Mouse (Mus musculus): ENCODE data around the gene Sun2. TPM values are rescaled to one million over a fixed set of nuclear protein-coding genes. Genes with fewer than 3 reads are reported as not detected.
A peak's percentile ranks its signal among the peaks of the same experiment; 100 is the strongest.

Sun2 gene
- polyA plus RNA-seq, 1 experiment from 2014 or later: 6.9 TPM

GRCm38 (mm10) chr15:79740739-79741138 lies 1.6 kb downstream of the Sun2 start:
- Histone ChIP-seq H3K4me2 (peak overlapping the region; percentile 84), H3K9ac (peak overlapping the region; percentile 96), H3K9me3 (no peaks in the 10 kb centered on the region), H3K36me3 (peaks cover 40% of the 10 kb centered on the region), H3K4me1 (replicated peaks) (peaks cover 40% of the 10 kb centered on the region), H3K4me3 (peak overlapping the region; percentile 97), H3K27me3 (no peaks in the 10 kb centered on the region), H3K27ac (replicated peaks) (no peak overlapping the region)
- ATAC-seq (ENCODE audit: low read depth): no peak
- 80% methylated on average over 3 of the region's 3 CpGs for WGBS

- WGBS: 86% methylated on average over 8 of the region's 8 CpGs
- H3K9me3 ChIP-seq: no peaks in the 10 kb centered on the region
Measured at GRCm38 (mm10) chr15:79734311-79734710, 8.0 kb downstream of the Sun2 start.

DNA sequence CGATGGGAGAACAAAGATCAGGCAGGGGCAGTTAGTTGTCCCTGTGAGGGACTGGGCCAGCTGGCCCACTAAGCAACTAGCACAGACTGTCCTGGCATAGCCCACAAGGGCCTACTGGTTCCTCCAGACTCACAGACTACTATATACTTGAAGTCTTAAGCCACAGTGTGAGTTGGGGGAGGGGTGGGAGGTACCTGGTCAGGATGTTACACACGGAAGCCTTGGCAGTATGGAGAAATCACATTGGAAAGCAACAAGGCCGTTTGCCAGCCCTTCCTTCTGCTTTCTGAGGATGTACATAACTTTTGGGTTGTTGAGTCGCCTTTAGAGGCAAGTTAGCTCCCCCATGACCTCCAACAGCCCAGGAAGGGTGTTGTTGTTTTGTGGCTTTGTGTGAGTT lies 8.7 kb downstream of the Sun2 start:
- 0 out of 2 replicates have a peak, but pooled peaks cover 4% of the 10 kb centered on the region for H3K4me1 ChIP-seq (replicated peaks)
- no peak overlapping the region for H3K27ac ChIP-seq (replicated peaks)
- H3K27me3 ChIP-seq: no peaks in the 10 kb centered on the region
- ATAC-seq (ENCODE audit: low read depth): no peak
- no peaks in the 10 kb centered on the region for H3K9me3 ChIP-seq
- H3K9ac ChIP-seq: no peak overlapping the region
- WGBS: 75% methylated on average over 4 of the region's 4 CpGs
- H3K4me2 ChIP-seq: no peak overlapping the region
- H3K4me3 ChIP-seq: no peak overlapping the region
- H3K36me3 ChIP-seq: peaks cover 92% of the 10 kb centered on the region

More at GRCm38 (mm10) chr15:79734311-79734710, 8.0 kb downstream of the Sun2 start:
- Histone ChIP-seq H3K27ac (replicated peaks) (no peak overlapping the region), H3K4me3 (no peak overlapping the region), H3K4me1 (replicated peaks) (0 out of 2 replicates have a peak, but pooled peaks cover 9% of the 10 kb centered on the region), H3K27me3 (no peaks in the 10 kb centered on the region), H3K9ac (no peak overlapping the region), H3K4me2 (no peak overlapping the region), H3K36me3 (peaks cover 92% of the 10 kb centered on the region)
- ATAC-seq (ENCODE audit: low read depth): no peak

DNA sequence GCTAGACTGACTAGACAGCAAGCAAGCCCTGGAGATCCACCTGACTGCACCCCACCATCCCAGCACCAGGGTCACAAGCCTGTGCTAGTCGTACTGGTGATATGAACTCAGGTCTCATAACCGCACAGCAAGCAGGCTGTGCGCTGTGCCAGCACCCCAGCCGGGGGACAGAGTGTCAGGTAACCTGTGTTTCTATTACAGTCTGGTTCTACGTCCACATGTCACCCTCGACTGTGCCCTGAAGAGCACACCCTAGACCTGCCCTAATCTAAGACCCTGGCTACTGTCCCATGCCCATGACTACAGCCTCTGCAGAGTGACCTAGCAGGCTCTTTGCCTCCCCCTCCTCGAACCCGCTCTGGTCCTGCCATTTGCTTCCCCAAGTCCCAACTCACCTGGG lies 9.1 kb downstream of the Sun2 start:
- no peak for ATAC-seq (ENCODE audit: low read depth)
- Histone ChIP-seq H3K27me3 (no peaks in the 10 kb centered on the region), H3K4me2 (no peak overlapping the region), H3K9me3 (no peaks in the 10 kb centered on the region), H3K36me3 (peaks cover 92% of the 10 kb centered on the region), H3K9ac (no peak overlapping the region), H3K4me1 (replicated peaks) (no peaks in the 10 kb centered on the region), H3K4me3 (no peak overlapping the region), H3K27ac (replicated peaks) (no peak overlapping the region)
- 93% methylated on average over 8 of the region's 8 CpGs for WGBS

- WGBS: 82% methylated on average over 7 of the region's 7 CpGs
- Histone ChIP-seq H3K27ac (replicated peaks) (no peak overlapping the region), H3K4me3 (no peak overlapping the region), H3K36me3 (peaks cover 92% of the 10 kb centered on the region), H3K9ac (no peak overlapping the region), H3K27me3 (no peaks in the 10 kb centered on the region), H3K4me2 (no peak overlapping the region), H3K4me1 (replicated peaks) (no peaks in the 10 kb centered on the region), H3K9me3 (no peaks in the 10 kb centered on the region)
- no peak for ATAC-seq (ENCODE audit: low read depth)
Measured at GRCm38 (mm10) chr15:79731554-79731953, 10.8 kb downstream of the Sun2 start.

- no peak for ATAC-seq (ENCODE audit: low read depth)
- WGBS: 92% methylated on average over 10 of the region's 10 CpGs
- Histone ChIP-seq H3K27me3 (no peaks in the 10 kb centered on the region), H3K4me3 (no peak overlapping the region), H3K9ac (no peak overlapping the region), H3K9me3 (no peaks in the 10 kb centered on the region), H3K27ac (replicated peaks) (no peak overlapping the region), H3K36me3 (peaks cover 94% of the 10 kb centered on the region), H3K4me1 (replicated peaks) (no peaks in the 10 kb centered on the region), H3K4me2 (no peak overlapping the region)
Measured at GRCm38 (mm10) chr15:79728731-79729388, 13.5 kb downstream of the Sun2 start.

- WGBS: 62% methylated on average over 5 of the region's 5 CpGs
- Histone ChIP-seq H3K36me3 (peaks cover 93% of the 10 kb centered on the region), H3K27me3 (no peaks in the 10 kb centered on the region), H3K4me2 (no peak overlapping the region), H3K27ac (replicated peaks) (0 out of 2 replicates have a peak overlapping the region, but pooled peaks have one; percentile 42), H3K4me3 (no peak overlapping the region), H3K9me3 (no peaks in the 10 kb centered on the region), H3K9ac (no peak overlapping the region), H3K4me1 (replicated peaks) (no peaks in the 10 kb centered on the region)
- no peak for ATAC-seq (ENCODE audit: low read depth)
Measured at GRCm38 (mm10) chr15:79728311-79728710, 14.0 kb downstream of the Sun2 start.

DNA sequence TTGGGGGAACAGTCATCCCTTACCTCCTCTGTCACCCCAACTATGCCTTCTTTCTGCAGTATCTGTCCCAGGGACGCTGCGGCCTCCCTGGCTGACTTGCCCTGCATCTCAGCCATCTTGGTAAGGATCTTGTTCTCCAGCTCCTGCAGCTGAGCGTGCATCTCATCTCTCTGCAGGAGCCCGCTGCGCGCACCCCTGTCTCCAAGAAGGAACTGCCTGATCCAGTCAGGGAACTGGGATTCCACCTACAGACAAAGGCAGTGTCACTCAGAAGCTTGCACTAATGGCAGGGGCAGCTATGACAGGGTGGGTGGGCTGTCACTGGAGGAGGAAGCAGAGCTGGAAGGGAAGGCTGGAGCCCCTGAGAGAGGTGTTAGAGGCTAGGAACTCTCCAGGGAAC lies 14.5 kb downstream of the Sun2 start:
- Histone ChIP-seq H3K9ac (0 out of 2 replicates have a peak overlapping the region, but pooled peaks have one; percentile 34), H3K27me3 (no peaks in the 10 kb centered on the region), H3K36me3 (peaks cover 89% of the 10 kb centered on the region), H3K27ac (replicated peaks) (no peak overlapping the region), H3K4me2 (no peak overlapping the region), H3K4me1 (replicated peaks) (no peaks in the 10 kb centered on the region), H3K9me3 (no peaks in the 10 kb centered on the region), H3K4me3 (no peak overlapping the region)
- ATAC-seq (ENCODE audit: low read depth): no peak
- WGBS: 94% methylated on average over 6 of the region's 6 CpGs

- Histone ChIP-seq H3K4me1 (replicated peaks) (no peaks in the 10 kb centered on the region), H3K4me3 (no peak overlapping the region), H3K27me3 (no peaks in the 10 kb centered on the region), H3K27ac (replicated peaks) (no peak overlapping the region), H3K4me2 (no peak overlapping the region), H3K36me3 (peaks cover 79% of the 10 kb centered on the region), H3K9ac (no peak overlapping the region), H3K9me3 (no peaks in the 10 kb centered on the region)
- no peak for ATAC-seq (ENCODE audit: low read depth)
- 91% methylated on average over 11 of the region's 11 CpGs for WGBS
Measured at GRCm38 (mm10) chr15:79725190-79725789, 17.0 kb downstream of the Sun2 start.

DNA sequence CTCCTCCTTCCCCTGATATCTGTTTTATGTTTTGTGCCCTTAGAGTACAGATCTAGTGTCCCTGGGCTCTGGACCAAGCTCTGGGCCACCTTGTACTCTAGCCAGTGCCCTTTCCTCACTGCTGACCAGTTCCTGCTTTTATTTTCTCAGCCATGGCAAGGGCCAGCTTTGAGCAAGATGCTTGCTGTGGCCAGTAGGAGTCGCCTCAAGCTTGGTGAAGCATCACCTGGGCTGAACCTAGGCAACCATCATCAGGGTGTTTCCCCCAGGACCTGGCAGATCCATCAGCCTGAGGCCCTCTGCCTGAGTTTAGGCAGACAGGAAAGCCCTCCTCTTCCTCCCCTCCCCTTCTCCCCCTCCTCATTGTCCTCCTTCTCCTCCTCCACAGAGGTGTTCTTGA lies 18.9 kb downstream of the Sun2 start:
- ATAC-seq (ENCODE audit: low read depth): no peak
- Histone ChIP-seq H3K4me2 (no peak overlapping the region), H3K27ac (replicated peaks) (peak overlapping the region; percentile 29; the same call in 1 of the 2 replicates)

DNA sequence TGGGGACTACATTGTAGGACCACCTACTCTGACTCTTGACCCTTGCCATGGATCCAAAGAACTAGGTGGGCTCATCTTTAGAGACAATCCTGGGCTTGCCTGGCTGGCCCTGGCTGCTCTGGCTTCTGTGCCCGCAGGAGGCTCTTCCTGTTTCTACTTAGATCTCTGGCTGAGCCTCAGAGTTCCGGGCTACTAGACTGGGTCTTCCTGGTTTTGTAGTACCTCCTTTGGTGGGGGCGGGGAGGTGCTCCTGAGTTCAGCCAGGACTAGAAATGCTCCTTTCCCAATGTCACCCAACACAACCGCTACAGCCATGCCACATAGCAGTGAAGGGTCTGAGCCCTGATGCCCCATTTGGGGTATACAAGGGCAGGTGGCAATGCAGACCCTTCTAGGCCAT lies 21.5 kb downstream of the Sun2 start:
- Histone ChIP-seq H3K9ac (no peak overlapping the region), H3K9me3 (no peaks in the 10 kb centered on the region), H3K4me2 (no peak overlapping the region), H3K27ac (replicated peaks) (no peak overlapping the region), H3K4me1 (replicated peaks) (no peaks in the 10 kb centered on the region), H3K36me3 (peaks cover 80% of the 10 kb centered on the region), H3K4me3 (no peak overlapping the region), H3K27me3 (no peaks in the 10 kb centered on the region)
- ATAC-seq (ENCODE audit: low read depth): no peak
- WGBS: 92% methylated on average over 4 of the region's 4 CpGs

More for the DNA sequence above, 18.9 kb downstream of the Sun2 start:
- Histone ChIP-seq H3K9me3 (no peaks in the 10 kb centered on the region), H3K4me1 (replicated peaks) (no peaks in the 10 kb centered on the region), H3K9ac (no peak overlapping the region), H3K4me3 (no peak overlapping the region), H3K36me3 (peaks cover 80% of the 10 kb centered on the region), H3K27me3 (no peaks in the 10 kb centered on the region)
- 60% methylated on average over 1 of the region's 1 CpGs for WGBS

DNA sequence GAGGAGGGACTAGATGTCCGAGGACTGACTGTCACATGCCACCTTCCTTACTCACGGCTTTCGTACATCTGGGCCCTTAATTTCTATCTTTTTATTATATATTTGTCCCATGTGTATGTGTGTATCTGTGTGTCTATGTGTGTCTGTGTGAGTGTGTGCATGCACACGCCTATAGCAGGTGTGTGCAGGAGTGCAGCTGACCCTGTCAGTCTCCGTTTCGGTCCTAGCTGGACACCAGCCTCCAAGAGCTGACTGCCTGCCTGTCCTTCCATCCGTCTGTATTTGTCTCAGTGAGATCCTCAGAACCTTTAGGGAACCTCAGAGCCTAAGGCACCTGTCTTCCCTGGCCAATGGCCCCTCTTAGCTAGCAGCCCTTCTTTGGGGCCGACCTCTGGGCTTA lies 22.1 kb downstream of the Sun2 start:
- H3K4me2 ChIP-seq: no peak overlapping the region
- no peak overlapping the region for H3K27ac ChIP-seq (replicated peaks)
- no peaks in the 10 kb centered on the region for H3K4me1 ChIP-seq (replicated peaks)
- no peaks in the 10 kb centered on the region for H3K27me3 ChIP-seq
- H3K36me3 ChIP-seq: peaks cover 80% of the 10 kb centered on the region
- H3K9me3 ChIP-seq: no peaks in the 10 kb centered on the region
- H3K9ac ChIP-seq: no peak overlapping the region
- H3K4me3 ChIP-seq: no peak overlapping the region
- WGBS: 91% methylated on average over 8 of the region's 8 CpGs
- ATAC-seq (ENCODE audit: low read depth): no peak
